Mouse (Mus musculus): ENCODE data around the gene Tmem167b. TPM values are rescaled to one million over a fixed set of nuclear protein-coding genes. Genes with fewer than 3 reads are reported as not detected.
"Not testable (repeated sequence)": the region's sequence is repeated elsewhere in the genome, so short reads cannot be mapped to it uniquely, and the experiment has no call there.

The Tmem167b gene
- 10 to 100 TPM; 48.9 to 63.5 (median 54.0) TPM for total RNA-seq (2022)

DNA sequence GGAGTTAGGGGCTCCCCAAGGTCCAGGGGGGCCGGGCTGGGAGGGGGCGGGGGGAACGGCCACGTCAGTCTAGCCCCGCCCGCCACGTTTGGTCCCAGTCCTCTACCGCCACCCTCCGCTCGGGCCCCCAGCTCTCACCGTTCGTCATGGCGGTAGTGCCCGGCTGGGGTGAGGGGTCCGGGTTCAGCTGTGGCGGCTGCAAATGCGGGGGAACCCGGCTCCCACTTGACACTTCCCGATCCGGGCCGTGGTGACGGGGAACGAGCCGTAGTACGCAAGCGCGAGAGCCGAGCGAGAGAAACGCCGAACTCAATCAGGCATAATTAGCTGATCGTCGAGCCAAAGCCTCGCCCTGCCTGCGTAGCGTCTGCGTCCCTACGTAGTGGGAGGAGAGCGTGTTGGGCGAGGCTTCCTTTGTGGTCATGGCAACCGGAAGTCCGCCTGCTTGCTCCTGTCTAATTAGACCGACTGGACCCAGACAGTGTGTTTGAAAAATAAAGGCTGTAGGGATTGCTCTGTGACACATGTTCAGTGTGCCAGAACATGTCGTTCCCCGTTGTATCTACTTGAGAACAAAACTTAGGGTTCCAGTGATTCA lies at the start of gene Tmem167b:
TSS of gene Tmem167b (minus strand) at position 334 of the 598 bp plus-strand sequence.
- peak; percentile 97 to 98 for DNase-seq (ENCODE audit: low spot score in 2 of 2)

GRCm38 (mm10) chr3:108608906-108609305 lies 46.6 kb upstream of the Tmem167b start:
- no peak for DNase-seq (ENCODE audit: low spot score in 2 of 2)

DNA sequence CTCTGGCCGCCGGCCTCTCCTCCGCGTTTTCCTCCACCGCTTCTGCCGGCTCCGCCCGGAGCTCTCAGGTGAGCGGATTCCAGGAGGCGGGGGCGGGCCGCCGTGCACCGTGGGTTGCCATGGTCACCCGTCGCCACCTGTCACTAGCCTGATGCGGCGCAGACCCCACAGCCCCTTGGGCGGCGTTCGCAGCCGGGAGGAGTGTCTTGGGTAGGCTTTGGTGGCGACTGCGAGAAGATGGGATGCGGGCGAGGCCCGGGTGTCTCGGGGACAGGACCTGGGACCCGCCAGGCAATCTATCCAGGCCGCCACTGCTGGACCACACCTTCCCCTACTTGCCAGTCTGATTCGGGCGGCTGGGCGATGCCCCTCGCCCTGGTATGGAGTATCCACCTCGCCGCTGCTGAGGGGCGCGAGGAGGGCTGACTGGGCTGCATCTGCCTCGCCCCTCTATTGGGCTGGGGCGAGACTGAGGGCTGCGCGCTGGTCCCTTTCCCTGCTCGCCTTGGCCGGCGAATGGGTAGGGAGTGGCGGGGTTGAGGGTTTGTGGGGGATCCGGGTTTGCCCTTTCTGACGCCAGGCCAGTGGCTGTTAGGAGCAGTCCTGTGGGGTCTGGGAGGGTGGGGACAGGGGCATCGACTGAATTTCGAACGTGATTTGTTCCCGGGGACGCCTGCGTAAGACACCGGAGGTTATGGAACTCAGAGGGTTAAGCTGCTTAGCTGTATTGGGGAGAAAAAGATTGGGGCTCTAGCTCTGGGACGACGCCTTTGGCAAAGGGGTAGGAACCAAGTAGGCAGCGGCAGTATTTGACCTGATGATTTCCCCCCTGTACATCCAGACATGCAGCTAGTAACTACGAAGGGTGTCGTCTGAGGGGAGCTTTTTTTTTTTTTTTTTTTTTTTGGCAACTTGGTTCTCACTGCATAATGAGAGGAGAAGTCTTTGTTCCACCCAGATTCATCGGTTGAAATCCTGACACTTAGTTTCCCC lies 29.6 kb upstream of the Tmem167b start:
- no peak for DNase-seq (ENCODE audit: low spot score in 2 of 2)

DNA sequence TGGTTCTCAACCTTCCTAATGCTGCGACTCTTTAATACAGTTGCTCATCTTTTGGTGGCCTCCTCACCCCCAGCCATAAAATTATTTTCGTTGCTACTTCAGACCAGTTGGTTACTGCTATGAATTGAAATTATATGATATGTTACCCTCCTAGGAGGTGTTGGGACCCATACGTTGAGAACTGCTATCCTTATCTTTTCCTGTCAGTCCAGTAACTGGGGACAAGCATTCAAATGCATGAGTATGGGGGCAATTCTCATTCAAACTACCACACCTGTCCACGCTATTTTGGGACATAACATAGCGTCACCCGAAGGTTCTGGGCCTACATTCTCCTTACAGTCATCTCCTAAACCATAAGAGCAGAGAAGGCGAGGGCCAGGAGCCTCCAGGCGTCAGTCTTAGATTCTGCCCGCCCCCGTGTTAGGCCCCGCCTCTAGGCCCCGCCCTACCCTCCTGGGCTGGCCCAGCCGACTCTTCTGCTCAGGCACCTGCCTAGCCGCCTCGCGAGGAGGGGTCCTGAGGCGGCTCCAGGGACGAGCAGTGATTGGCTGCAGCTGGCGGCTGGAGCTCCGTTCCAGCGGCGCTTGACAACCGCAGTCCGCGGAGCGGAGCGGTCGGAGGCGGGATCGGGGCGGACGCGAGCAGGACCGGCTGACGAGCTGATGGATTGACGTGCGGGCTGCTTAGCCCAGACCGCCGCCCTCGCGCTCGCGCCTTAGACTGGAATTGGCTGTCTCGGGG lies 28.7 kb upstream of the Tmem167b start, which contains the start of gene Wdr47:
TSS of gene Wdr47 (plus strand) at position 494 of the 744 bp plus-strand sequence.
- peak; percentile 94 to 96 for DNase-seq (ENCODE audit: low spot score in 2 of 2)

GRCm38 (mm10) chr3:108588446-108588845 lies 26.2 kb upstream of the Tmem167b start:
- DNase-seq (ENCODE audit: low spot score in 2 of 2) = no peak

DNA sequence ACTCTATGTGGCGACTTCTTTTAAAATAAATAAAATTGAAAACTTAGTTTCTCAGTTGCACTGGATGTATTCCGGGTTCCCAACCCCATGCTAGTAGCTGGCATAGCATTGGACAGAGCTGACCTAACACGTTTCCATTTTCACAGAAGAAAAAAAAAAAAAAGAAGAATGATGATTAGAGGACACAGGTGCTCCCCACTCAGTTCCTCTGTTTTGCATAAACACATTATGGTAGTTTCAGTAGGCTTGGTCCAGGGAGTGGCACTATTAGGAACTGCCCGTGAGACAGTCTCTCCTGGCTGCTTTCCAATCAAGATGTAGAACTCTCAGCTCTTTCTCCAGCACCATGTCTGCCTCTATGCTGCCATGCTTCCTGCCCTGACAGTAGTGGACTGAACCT lies 22.3 kb upstream of the Tmem167b start:
- DNase-seq (ENCODE audit: low spot score in 2 of 2) = no peak

- no peak for DNase-seq (ENCODE audit: low spot score in 2 of 2)
Observed at GRCm38 (mm10) chr3:108574018-108574417, 11.8 kb upstream of the Tmem167b start.

- DNase-seq (ENCODE audit: low spot score in 2 of 2) = no peak
Observed at GRCm38 (mm10) chr3:108572309-108573010, 10.2 kb upstream of the Tmem167b start.

DNA sequence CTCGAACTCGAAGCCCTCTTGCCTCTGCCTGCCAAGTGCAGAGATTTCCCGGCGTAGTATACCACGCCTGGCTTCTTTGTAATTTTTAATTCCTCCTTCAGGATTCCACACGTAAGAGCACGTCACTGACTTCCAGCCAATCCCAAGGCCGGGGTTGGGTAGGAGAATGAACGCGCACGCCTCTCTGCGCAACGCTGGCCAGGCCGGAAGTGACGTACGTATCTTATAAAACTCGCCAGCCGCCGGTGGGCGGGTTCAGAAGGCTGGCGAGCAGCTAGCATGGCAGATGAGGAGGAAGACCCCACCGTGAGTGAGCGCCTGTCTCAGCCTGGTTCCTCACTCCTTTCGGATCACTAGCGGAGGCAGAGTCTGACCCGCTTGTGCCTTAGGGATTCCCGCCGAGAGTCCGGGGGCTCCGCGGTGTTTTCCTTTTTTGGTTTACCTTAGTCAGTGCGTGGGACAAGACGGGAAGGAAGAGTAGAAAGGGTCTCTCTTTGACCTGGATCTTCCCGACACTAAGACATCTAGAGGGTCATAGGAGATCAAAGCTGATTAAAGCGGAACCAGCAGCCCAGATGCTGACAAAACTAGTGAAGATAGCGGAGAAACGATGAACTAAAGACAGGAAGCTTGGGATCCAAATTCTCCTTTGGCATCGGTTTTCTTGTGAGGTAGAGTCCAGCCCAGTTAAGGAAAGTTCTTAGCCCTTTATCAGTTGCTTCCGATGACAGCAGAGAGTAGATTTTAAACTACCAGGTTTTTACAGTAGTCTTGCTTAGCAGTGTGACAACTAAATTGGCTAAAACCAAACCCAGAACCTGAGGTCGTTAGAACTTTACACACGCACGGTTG lies 9.4 kb upstream of the Tmem167b start, which contains the start of gene Taf13:
TSS of gene Taf13 (plus strand) at position 256 of the 852 bp plus-strand sequence.
- DNase-seq (ENCODE audit: low spot score in 2 of 2) = peak; percentile 95 to 98

GRCm38 (mm10) chr3:108570813-108571212 lies 8.5 kb upstream of the Tmem167b start:
- DNase-seq (ENCODE audit: low spot score in 2 of 2) = no peak

GRCm38 (mm10) chr3:108569636-108570035 lies 7.4 kb upstream of the Tmem167b start:
- not testable (repeated sequence) for DNase-seq (ENCODE audit: low spot score in 2 of 2)

- DNase-seq (ENCODE audit: low spot score in 2 of 2) = peak; percentile 38 to 69
Observed at GRCm38 (mm10) chr3:108567990-108568877, 6.0 kb upstream of the Tmem167b start.

GRCm38 (mm10) chr3:108563309-108563708 lies 1.0 kb upstream of the Tmem167b start:
- DNase-seq (ENCODE audit: low spot score in 2 of 2) = peak; percentile 66 to 85

GRCm38 (mm10) chr3:108562777-108563271 lies 558 bp upstream of the Tmem167b start:
- no peak for DNase-seq (ENCODE audit: low spot score in 2 of 2)

- DNase-seq (ENCODE audit: low spot score in 2 of 2) = no peak
Observed at GRCm38 (mm10) chr3:108557888-108558287, 4.4 kb downstream of the Tmem167b start.

DNA sequence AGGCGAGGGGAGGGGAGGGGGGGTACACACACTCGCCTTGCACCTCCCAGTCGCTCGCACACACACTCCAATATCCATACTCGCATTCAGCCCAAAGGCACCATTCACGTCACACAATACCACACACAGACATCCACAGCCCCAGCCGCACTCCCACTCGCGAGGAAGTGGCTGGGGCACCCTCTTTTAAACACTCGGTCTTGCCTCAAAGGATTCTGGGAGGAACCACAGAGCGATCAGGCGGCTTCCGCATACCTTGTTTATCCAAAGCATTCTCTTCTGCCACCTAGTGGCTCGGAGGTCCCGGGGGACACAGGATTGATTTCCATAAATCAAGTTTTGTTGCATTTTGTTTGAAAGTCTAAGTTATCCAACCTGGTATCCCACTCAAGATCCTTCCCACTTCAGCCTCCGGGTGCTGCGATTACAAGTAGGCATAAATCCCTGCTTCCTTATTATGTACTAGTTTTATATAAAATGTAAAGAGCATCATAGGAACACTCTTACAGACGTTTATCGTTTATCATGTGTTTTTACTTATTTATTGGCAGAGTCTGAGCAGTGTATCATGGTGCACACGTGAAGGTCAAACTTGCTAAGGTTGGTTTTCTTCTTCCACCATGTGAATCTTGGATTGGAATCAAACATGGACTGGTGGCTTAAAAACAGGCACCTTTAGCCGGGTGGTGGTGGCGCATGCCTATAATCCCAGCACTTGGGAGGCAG lies 7.5 kb downstream of the Tmem167b start:
- DNase-seq (ENCODE audit: low spot score in 2 of 2) = peak; percentile 93 to 95

- peak in 1 of 2 experiments; percentile 42 for DNase-seq (ENCODE audit: low spot score in 2 of 2)
Observed at GRCm38 (mm10) chr3:108554111-108554561, 8.1 kb downstream of the Tmem167b start.

DNA sequence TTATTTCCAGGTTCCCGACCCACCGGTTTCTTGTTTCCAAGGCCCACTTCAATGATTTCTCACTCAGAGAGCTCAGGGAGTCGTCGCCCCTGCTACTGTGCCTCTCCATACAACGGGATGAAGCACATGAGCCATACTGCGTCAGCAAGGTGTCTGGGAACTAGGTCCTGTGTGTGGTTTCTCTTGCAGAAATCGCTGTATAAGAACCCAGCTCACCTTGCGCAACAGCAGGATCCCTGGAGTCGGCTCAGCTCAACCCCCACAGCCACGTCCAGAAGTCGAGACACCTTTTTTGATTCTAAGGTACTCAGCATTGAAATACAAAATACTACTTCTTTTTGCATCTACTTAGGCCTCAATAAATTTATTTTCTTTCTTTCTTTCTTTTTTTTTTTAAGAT lies 20.0 kb downstream of the Tmem167b start:
- no peak for DNase-seq (ENCODE audit: low spot score in 2 of 2)
